Mouse (Mus musculus) lung, adult 18-20 months (tissue): ENCODE measurements around the gene Gm49630.
A peak's percentile ranks its signal among the peaks of the same experiment; 100 is the strongest.
"Not testable (repeated sequence)": the region's sequence is repeated elsewhere in the genome, so short reads cannot be mapped to it uniquely, and the experiment has no call there.

Experiments
- DNase-seq, 2 experiments: peaks; one replicate each; pipeline ENCODE4 v3.0.0; 2022; ENCODE audit warnings: mixed read lengths in 2 of 2

The Gm49630 gene

DNA sequence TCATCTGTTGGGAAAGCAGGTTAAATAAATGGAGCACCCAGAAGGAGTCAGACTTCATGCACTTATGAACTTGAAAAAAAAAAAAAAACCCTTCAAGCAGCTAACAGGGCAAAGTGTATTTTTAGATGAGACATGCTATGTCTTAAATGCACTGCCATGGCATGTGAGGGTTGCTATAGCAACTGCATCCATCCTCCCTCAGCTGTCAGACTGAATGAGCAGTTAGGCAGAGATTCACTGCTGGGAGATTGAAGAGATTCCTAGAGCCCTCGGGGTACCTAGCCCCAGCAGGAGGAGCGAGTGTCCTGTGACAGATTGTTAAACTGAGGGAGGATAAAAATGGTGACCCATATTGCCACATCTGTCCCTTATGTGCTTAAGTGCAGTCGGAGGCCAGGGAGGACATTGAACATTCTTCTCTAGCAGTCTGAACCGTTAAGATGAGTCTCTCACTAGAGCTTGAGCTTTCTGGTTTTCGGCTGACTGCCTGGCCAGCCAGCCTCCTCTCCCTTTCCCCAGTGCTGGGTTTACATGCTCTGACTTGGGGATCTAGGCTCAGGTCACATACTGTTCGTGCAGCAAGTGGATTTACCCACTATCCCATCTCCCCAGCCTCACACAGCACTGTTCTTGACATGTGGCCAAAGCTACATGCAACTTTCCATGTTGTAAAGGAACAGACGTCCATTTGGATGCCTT, 5.0 kb downstream of the Gm49630 start:
- not testable (repeated sequence) for DNase-seq

DNA sequence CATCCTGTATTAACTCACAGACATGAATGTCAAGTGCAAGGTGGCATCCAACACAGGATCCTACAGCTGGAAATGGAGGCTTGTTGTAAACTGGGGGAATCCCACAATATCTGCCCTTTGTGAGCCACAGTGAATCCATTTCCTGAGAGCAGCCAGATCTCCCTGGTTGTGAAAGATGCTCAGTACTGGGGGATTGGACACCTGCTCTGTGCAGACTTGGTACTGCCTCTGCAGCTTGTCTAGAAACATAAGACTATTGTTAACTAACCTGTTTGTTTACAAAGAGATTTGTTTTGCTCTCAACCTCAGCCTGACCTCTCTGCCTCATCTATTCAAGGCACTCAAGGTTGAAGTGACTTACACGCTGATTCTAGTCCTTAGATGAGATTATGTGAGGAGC, 5.5 kb downstream of the Gm49630 start:
- DNase-seq, result not testable (repeated sequence)

DNA sequence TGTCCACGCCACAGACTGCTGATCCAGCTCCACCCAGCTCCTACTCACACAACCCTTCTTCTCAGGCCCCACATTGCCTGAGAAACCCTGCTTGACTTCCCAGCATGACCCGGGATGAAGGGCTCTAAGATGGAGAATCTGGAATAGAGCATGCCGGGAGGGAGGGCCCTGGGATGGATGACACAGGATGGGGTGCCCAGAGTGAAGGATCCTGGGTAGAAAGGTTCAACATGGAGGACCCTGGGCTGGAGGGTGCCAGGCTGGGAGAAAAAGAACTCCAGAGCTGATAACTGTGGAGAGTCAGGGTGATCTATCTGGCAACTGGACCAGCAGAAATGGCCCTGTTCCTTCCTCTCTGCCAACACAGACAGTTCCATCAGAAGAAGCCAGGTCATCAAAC, 6.2 kb downstream of the Gm49630 start:
- not testable (repeated sequence) for DNase-seq

DNA sequence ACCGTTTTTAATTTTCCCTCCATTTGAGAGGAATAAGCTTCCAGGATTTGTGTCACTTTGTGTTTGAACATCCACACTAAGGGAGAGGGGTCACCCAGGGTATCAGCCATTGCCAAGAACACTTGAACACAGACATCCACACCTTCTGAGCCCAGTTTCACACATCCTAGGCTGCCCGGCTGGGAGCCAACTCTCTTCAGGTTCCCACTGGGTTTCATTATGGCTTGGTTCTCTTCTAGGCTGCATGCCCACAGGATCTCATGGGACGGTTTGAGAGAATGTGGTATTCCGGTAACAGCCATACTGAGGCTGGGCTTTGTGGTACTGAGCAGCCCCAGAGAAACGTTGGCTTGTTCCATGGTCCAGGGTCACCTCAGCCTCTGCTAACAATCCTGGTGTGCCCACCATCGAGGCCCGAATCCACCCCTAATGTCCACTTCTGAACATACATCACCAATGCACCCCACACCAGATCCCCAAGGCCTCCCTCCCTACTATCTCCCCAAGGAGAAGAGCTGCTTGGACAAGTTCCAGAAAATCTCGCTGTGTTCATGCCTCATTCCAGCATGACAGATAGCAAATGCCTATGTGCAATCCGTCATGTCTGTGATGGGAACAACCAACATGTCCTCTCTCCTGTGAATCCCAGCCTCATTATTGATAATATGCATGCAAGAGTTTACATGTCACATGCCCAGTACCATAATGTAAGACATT, 10.9 kb downstream of the Gm49630 start:
- DNase-seq, result not testable (repeated sequence)

DNA sequence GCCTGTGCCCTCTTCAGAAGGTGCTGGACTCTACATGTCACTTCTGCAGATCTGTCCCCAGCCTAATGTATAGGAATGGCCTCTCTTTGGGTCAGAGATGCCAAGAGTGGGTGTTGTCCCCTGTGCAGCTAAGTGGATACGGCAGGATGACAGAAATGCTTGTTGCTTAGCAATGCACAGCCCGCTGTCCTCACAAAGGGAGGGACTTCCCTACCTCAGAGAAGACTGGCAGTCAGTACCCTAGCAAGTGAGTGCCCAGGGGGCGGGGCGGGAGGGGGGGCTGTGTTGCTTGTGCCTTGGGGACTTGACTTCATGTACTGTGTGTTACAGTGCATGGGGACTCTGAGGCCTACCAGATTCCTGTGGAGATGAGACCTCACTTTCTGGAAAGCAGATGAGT, 12.0 kb downstream of the Gm49630 start:
- DNase-seq, result not testable (repeated sequence)

DNA sequence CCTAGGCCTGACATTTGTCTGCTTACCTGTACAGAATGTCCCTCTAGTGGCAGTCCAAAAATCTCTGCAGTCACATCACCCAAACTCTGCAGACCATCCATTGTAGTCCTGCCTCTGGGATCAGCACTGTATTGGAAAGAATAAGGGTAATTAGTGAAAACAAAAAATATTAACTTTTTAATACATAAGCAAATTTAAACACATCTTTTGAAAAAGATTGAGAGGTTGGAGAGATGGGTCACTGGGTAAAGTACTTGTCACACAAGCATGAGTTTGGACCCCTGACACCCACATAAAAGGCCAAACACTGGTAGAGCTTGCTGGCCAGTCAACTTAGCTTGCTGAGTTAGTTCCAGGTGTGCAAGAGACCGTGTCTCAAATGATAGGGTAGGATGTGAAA, 19.2 kb downstream of the Gm49630 start, which contains the start of gene Ttll2:
TSS of gene Ttll2 (minus strand) at position 101 of the 400 bp plus-strand sequence.
- DNase-seq, result not testable (repeated sequence)

DNA sequence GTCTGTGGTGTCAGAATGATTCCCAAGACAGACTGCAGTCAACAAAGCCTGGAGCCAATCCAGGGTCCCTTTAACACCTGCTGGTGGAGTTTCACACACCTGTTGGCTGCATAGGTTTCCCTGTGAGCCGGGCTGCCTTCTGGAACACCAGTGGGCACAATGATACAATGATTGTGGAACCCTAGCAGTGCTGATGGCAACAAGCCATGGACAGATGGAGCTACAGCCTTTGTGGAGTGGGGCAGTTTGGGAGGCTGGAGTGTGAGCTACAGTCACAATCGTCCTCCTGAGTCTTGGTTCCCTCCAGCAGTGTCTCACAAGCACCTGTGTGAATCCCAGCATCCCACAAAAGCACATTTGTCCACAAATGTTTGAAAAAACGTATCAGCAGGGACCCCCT, 23.0 kb downstream of the Gm49630 start:
- DNase-seq, result not testable (repeated sequence)

DNA sequence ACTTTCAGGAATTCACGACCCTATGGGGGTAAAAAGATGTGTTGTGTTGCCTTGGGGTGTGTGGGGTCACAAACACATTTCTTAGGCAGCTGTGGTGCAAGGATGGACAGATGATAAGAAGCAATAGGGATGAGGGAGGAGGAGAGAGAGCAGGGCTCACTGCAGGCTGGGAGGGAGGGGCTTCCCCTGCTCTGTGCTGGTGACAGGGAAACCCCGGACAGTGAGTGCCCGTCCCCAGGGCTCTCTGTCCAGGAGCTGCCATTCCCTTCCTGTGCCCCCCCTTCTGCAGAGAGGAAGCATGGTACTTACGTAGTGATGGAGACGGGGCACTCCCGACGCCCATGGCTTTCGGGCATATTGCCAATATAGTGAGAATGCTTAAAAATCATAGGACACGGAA, 34.4 kb downstream of the Gm49630 start:
- DNase-seq, result not testable (repeated sequence)

DNA sequence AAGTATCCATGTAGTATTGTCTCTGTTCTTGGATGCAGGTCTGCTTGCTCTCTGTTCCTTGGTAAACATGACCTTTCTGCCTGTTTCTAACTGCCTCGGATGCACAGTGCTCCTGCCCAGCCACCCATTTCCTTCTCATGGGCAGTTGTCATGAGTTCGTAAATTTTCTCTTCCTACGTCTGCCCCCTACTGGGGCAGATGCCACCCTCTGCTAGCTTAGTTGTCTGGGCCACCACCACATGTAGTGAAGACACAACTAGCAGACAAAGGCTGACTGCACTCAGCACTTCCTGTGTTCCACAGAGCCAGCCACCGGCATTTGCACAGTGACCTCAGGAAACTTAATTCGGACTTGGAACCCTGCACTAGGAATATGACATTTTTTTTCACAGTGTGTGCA, 39.0 kb downstream of the Gm49630 start:
- DNase-seq, result not testable (repeated sequence)

DNA sequence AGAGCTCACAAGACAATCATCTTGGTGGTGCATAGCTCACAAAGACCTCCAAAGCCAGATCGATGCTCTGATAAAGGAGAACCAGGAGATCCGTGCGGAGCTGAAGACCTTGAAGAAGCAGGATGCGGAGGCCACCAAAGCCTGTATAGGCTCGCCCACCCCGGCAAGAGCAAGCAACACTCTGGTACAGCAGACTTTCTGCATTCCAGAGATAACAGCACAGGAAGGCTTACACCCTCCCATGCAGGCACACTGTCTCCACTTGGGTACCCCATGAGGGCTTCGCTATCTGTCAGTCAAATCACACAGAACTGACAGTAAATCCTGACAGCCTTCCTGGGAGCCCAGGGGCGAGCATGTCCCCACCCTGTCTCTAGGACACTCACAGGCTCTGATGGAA, 45.4 kb downstream of the Gm49630 start:
- not testable (repeated sequence) for DNase-seq

DNA sequence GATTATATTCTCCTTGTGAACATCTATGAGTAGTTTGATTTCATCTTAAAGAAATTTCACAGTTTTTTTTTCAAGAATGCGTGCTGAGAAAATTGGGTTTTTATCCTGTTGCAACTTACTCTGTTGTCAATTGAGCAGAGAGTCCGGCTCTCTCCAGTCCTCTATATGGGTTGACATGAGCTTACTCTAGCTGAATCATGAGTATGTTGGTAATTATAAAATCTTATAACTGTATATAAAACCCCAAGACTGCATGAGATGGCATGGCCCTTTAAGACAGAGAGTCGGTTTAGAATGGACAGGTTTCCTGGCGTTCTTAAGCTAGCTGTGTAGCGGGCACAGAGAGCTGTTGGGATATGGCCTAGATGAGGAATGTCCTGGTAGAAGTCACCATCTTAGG, 47.4 kb downstream of the Gm49630 start, which contains the start of gene Tcp10a:
TSS of gene Tcp10a (plus strand) at position 301 of the 400 bp plus-strand sequence.
- DNase-seq, result not testable (repeated sequence)

DNA sequence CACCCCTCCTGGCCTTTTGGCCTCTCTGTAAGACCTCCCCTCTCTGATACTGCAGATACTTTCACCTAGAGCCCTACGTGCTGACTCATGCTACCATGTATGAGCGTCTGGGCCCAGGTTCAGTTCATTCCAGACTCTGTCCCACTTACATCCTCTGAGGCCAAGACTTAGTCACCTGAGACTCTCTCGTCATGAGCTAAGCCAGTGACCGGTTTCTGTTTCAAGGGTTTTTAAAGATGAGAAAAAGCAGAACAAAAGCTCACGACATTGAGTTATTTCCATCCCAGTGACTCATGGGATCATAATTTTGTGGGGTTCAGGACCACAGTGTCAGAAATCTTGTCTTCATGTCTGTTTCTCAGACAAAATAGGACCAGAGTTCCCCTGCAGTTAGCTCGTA, 52.0 kb downstream of the Gm49630 start:
- not testable (repeated sequence) for DNase-seq

DNA sequence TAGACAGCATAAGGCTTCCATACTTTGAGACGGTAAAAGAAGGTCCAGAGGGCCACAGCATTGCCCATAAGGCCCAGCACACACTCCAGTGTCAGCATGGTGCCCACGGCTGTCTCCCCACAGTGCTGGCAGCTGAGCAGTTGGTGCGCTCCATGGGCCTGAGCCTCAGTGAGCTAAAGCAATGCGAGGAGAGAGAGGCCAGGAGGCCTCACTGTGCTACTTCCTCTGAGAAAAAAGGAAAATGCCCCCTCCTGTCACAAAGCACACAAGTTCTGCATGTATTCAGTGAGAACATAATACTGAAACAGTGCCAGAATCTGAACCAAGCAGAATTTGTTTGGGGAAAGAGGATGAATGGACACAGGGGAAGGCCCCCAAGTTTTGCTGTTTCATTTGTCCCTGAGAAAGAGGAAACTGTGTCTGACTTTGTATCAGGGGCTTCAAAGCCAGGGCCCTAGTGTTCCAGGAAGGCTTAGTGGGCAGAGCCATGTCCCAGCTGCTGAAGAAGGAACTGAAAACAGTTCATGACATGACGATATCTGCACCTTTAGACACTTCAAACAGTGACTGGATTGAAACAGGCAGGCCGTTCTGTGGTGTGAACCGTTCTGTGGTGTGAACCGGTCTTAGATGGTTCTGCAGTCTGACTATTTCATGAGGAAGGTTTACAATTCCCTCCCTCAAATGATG, 55.9 kb downstream of the Gm49630 start:
- not testable (repeated sequence) for DNase-seq

DNA sequence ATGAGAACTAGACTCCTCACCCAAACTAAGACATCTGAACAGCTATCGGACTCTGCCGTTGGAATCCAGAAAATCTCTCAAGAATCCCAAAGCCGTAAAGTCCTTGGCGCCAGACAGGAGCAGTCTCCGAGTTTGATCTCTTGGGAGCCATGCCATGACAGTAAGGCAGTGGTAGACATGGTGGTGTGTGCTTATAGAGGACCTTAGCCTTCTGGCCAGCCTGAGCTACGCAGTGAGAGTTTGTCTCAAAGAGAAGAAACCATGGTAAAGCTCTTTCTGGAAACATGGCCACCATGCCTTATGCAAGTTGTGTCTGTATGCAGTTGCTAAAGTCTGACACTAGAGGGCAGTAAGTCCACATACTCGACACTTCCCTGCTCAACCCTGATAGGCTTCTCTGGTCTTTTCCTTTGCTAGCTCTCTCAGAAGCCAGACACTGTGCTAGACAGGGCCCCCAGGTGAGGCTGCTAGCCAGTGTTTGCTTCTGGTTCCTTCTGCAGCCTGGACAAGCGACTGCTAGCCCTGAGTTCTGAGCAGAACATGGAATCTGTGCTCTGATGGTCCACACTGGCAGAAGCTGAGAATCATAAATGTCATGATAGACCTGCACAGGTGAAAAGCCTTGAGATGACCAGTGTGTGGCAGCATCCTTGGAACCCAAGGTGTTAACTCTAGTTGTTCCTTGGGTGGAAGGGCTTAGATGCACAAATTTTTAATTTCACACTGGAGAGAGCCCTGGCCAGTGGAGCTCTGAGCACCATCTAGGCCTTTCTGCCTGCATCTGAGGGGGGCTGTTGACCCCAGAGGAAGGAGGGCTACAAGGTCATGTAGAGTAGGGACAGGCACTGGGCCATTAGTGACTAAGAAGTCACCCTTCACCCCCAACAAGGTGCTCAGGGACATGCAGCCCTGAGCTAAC, 65.2 kb downstream of the Gm49630 start:
- peak in 1 of 2 experiments; percentile 26 for DNase-seq
